Mouse (Mus musculus): ENCODE measurements around the gene Spdef.

Gene Spdef

DNA sequence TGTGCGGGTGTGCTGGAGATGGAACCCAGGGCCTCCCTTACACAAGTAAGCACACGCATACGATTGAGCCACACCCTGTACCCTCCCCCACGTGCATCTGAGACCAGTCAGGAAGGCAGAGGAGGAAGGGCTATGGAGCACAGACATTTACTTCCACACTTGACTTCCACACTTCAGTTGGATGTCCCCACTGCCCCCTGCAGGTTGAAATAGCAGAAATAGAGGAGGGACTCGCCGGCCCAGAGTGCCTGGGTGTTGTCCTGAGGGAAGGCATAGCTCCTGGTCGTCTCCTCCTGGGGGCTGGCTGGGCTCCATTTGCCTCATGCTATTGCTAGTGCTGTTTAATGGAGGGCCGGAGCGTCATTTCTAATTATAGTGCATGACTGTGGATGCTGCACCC, 53.3 kb downstream of the Spdef start:
- peak; percentile 55 to 57 for DNase-seq

DNA sequence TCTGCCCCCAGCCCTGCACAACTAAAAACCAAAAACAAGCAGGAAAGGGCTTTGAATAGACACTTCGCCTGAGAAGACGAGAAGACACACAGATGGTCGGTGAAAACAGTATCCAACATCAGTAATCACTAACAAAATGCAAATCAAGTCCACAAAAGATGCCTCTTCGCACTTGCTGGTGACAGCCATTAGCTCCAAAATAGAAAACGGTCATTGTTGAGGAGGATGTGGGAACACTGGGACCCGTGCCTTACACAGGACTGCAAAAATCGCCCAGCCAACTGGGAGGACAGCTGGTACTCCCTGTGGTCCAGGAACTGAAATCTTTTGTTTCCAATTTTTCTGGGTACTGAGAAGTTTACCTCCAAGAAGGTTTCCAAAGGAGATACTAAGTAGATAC, 54.8 kb downstream of the Spdef start:
- no peak for DNase-seq

DNA sequence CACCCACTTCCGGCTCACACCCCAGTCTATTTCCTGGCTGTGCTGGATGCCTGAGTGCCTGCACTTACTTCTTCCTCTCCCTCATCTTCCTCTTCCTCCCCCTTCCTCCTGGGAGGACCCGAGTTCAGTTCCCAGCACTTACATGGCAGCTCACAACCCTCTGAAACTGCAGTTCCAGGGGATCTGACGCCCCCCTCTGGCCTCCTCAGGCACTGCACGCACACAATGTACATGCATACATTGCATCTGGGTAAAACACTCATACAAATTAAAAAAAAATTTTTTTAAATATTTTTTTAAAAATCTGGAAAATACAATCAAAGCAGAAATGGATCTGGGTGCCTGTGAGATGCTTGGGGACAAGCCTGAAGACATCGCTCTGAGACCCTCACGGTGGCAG, 57.0 kb downstream of the Spdef start:
- no peak for DNase-seq

All from cerebellum, postnatal 10 days (tissue).